Mouse (Mus musculus) lung, postnatal 0 days (tissue): ENCODE results near the gene Fbxo9. TPM values are rescaled to one million over a fixed set of nuclear protein-coding genes. Genes with fewer than 3 reads are reported as not detected.

Experiments
- ATAC-seq: fragments of 200-750 bp; cut with Nextera tagmentation; 2 replicates; pipeline ENCODE4 v1.8.0; 2017; ENCODE audit warnings: moderate library complexity
- DNase-seq: peaks from one replicate; pipeline ENCODE4 v3.0.0-alpha.2; 2016; ENCODE audit warnings: low spot score
- H3K27ac ChIP-seq: fragments of 300-500 bp; sonication (generic); 2 replicates; pipeline ENCODE4 v1.5.1; 2014; ENCODE audit warnings: antibody characterized with exemption, mild to moderate bottlenecking, low read length, mixed read lengths
- H3K27me3 ChIP-seq: fragments of 300-500 bp; sonication (generic); replicated peaks from 2 replicates; pipeline ENCODE4 v1.6.1; 2014; ENCODE audit warnings: low read length, mixed read lengths; ENCODE audit not compliant: insufficient read depth
- H3K36me3 ChIP-seq: fragments of 300-500 bp; sonication (generic); 2 replicates; pipeline ENCODE4 v1.6.1; 2014; ENCODE audit warnings: low read length, mixed read lengths; ENCODE audit not compliant: insufficient read depth
- H3K4me1 ChIP-seq: fragments of 300-500 bp; sonication (generic); 2 replicates; pipeline ENCODE4 v1.6.1; 2014; ENCODE audit warnings: antibody characterized with exemption, low read depth, low read length, mixed read lengths; ENCODE audit not compliant: insufficient read depth
- H3K4me2 ChIP-seq: fragments of 300-500 bp; sonication (generic); replicated peaks from 2 replicates; pipeline ENCODE4 v1.6.1; 2014; ENCODE audit warnings: low read depth, mild to moderate bottlenecking, low read length, moderate library complexity, mixed read lengths
- H3K4me3 ChIP-seq: fragments of 300-500 bp; sonication (generic); 2 replicates; pipeline ENCODE4 v1.5.1; 2014; ENCODE audit warnings: low read depth, low read length
- H3K9ac ChIP-seq: fragments of 300-500 bp; sonication (generic); replicated peaks from 2 replicates; pipeline ENCODE4 v1.6.1; 2014; ENCODE audit warnings: low read depth, mild to moderate bottlenecking
- H3K9me3 ChIP-seq: fragments of 300-500 bp; sonication (generic); 2 replicates; pipeline ENCODE4 v1.6.1; 2016; ENCODE audit warnings: low read length, mixed read lengths
- CTCF ChIP-seq: IDR thresholded peaks from 2 replicates; pipeline ENCODE4 v1.5.1; 2016; ENCODE audit warnings: antibody characterized with exemption, mild to moderate bottlenecking
- EP300 ChIP-seq: IDR thresholded peaks from 2 replicates; pipeline ENCODE4 v1.6.1; 2016; ENCODE audit warnings: antibody characterized with exemption, mild to moderate bottlenecking, control low read depth
- WGBS: fragments of 180-500 bp; shearing (Covaris S2); extraction: QIAGEN DNeasy Blood & Tissue Kit; methylation state at CpG from one replicate; pipeline ENCODE4 v1.1.7; 2014; 5-methylcytosine and 5-hydroxymethylcytosine counted together
- polyA plus RNA-seq: library from polyadenylated mRNA; unstranded; fragments of >200 nt; fragmentation: Nextera tagmentation; extraction: Ambion mirVana; gene quantifications from 2 replicates; pipeline ENCODE4 v1.2.1, GENCODE M21; 2015

The Fbxo9 gene
- polyA plus RNA-seq, 1 experiment from 2014 or later, result 59.9 TPM

- Histone ChIP-seq H3K4me1 (no peaks in the 10 kb centered on the region), H3K9me3 (no peaks in the 10 kb centered on the region), H3K9ac (no peak overlapping the region), H3K27ac (no peak overlapping the region), H3K27me3 (no peaks in the 10 kb centered on the region), H3K4me3 (no peak overlapping the region), H3K36me3 (peaks cover 16% of the 10 kb centered on the region), H3K4me2 (no peak overlapping the region)
- no peak for TF ChIP-seq CTCF
- no peak for TF ChIP-seq EP300
- ATAC-seq (no peak), DNase-seq (no peak)
- WGBS, result 58% methylated on average over 4 of the region's 4 CpGs
These were observed 37.2 kb upstream of the Fbxo9 start for GRCm38 (mm10) chr9:78146099-78146498.

- ATAC-seq (peak; percentile 78), DNase-seq (peak; percentile 68)
- Histone ChIP-seq H3K27me3 (no peaks in the 10 kb centered on the region), H3K4me1 (no peaks in the 10 kb centered on the region), H3K36me3 (peaks cover 19% of the 10 kb centered on the region), H3K4me3 (no peak overlapping the region), H3K9ac (no peak overlapping the region), H3K4me2 (no peak overlapping the region), H3K27ac (peak overlapping the region; percentile 62), H3K9me3 (no peaks in the 10 kb centered on the region)
- TF ChIP-seq CTCF, result no peak
- peak; percentile 25; the same call in 1 of the 2 replicates for TF ChIP-seq EP300
- 63% methylated on average over 4 of the region's 4 CpGs for WGBS
These were observed 30.6 kb upstream of the Fbxo9 start for GRCm38 (mm10) chr9:78139463-78139862.

GRCm38 (mm10) chr9:78138044-78138676, 29.3 kb upstream of the Fbxo9 start:
- Histone ChIP-seq H3K27ac (no peak overlapping the region), H3K4me2 (no peak overlapping the region), H3K36me3 (peaks cover 16% of the 10 kb centered on the region), H3K4me3 (no peak overlapping the region), H3K4me1 (no peaks in the 10 kb centered on the region), H3K9me3 (no peaks in the 10 kb centered on the region), H3K9ac (no peak overlapping the region), H3K27me3 (no peaks in the 10 kb centered on the region)
- no peak for TF ChIP-seq EP300
- TF ChIP-seq CTCF, result no peak
- no peak for DNase-seq
- ATAC-seq, result no peak
- 87% methylated on average over 9 of the region's 9 CpGs for WGBS

GRCm38 (mm10) chr9:78135658-78136057, 26.8 kb upstream of the Fbxo9 start:
- ATAC-seq (no peak), DNase-seq (no peak)
- Histone ChIP-seq H3K4me3 (no peak overlapping the region), H3K27me3 (no peaks in the 10 kb centered on the region), H3K4me2 (no peak overlapping the region), H3K9ac (no peak overlapping the region), H3K36me3 (0 out of 2 replicates have a peak, but pooled peaks cover 9% of the 10 kb centered on the region), H3K27ac (no peak overlapping the region), H3K4me1 (no peaks in the 10 kb centered on the region), H3K9me3 (no peaks in the 10 kb centered on the region)
- 80% methylated on average over 7 of the region's 7 CpGs for WGBS
- TF ChIP-seq EP300, result no peak
- no peak for TF ChIP-seq CTCF

GRCm38 (mm10) chr9:78126643-78127042, 17.8 kb upstream of the Fbxo9 start:
- no peak for TF ChIP-seq EP300
- TF ChIP-seq CTCF, result no peak
- ATAC-seq, result no peak
- Histone ChIP-seq H3K9me3 (no peaks in the 10 kb centered on the region), H3K4me2 (no peak overlapping the region), H3K9ac (no peak overlapping the region), H3K4me1 (peaks cover under 1% of the 10 kb centered on the region; the same call in 1 of the 2 replicates), H3K27me3 (no peaks in the 10 kb centered on the region), H3K4me3 (no peak overlapping the region), H3K27ac (no peak overlapping the region), H3K36me3 (no peaks in the 10 kb centered on the region)
- WGBS, result 70% methylated on average over 10 of the region's 10 CpGs
- DNase-seq, result no peak

GRCm38 (mm10) chr9:78126007-78126406, 17.1 kb upstream of the Fbxo9 start:
- no peak overlapping the region for H3K4me2 ChIP-seq
- H3K9me3 ChIP-seq, result no peaks in the 10 kb centered on the region
- no peak overlapping the region for H3K9ac ChIP-seq
- H3K36me3 ChIP-seq, result no peaks in the 10 kb centered on the region
- H3K27me3 ChIP-seq, result no peaks in the 10 kb centered on the region
- H3K4me1 ChIP-seq, result peaks cover 4% of the 10 kb centered on the region; the same call in 1 of the 2 replicates
- ATAC-seq, result no peak
- TF ChIP-seq EP300, result no peak
- TF ChIP-seq CTCF, result no peak
- WGBS, result 53% methylated on average over 6 of the region's 6 CpGs
- no peak overlapping the region for H3K4me3 ChIP-seq
- no peak for DNase-seq
- no peak overlapping the region for H3K27ac ChIP-seq

- Histone ChIP-seq H3K9ac (no peak overlapping the region), H3K4me1 (peaks cover 4% of the 10 kb centered on the region; the same call in 1 of the 2 replicates), H3K36me3 (no peaks in the 10 kb centered on the region), H3K27ac (no peak overlapping the region), H3K4me3 (no peak overlapping the region), H3K27me3 (no peaks in the 10 kb centered on the region), H3K9me3 (no peaks in the 10 kb centered on the region), H3K4me2 (no peak overlapping the region)
- TF ChIP-seq CTCF (no peak), EP300 (no peak)
- ATAC-seq, result no peak
- WGBS, result 74% methylated on average over 6 of the region's 6 CpGs
- no peak for DNase-seq
These were observed 15.4 kb upstream of the Fbxo9 start for GRCm38 (mm10) chr9:78124297-78124696.
